Mouse (Mus musculus): ENCODE measurements around the gene Sbno2. TPM values are rescaled to one million over a fixed set of nuclear protein-coding genes. Genes with fewer than 3 reads are reported as not detected.
A peak's percentile ranks its signal among the peaks of the same experiment; 100 is the strongest.

The Sbno2 gene
- total and polyA plus RNA-seq, 2 experiments from 2014 or later = 7.6 to 24.3 TPM

DNA sequence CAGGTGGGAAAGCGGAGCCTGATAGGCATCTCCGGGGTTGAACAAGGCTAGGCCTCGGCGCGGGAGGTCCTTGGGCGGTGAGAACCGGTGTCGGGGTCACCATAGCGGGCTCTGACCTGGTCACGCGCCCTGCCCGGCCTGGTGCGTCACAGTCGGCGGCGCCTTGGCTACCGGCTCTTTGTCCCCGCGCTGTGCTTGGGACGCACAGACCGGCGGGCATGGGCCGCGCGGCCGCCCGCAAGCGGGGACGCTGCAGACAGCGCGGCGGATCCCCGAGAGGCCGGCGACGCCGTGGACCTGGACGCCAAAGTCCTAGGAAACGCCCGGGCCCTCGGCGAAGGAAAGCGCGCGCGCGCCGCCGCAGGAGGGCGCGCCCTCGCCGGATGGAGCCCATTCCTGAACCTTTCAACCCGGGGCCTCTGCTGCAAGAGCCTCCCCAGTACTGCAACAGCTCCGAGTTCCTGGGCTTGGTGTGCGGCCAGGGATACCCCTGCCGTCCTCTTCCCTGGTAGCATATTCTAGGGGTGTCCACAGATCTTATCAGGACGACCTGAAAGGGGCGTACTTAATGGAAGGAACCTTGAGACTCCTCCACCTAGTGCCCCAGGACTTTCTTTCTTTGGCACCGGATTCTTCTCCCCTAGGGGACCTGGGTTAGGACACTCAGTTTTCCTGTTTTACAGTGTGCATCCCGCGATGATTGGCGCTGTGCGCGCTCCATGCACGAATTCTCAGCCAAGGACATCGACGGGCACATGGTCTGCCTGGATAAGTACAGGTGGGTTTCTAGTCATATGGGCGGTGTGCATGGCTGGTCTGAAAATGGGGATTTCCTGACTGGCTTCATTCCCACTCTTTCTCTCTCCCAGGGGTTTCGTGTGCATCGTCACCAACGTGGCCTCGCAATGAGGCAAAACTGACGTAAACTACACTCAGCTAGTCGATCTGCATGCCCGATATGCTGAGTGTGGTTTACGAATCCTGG is 51.2 kb downstream of the Sbno2 start:
- Histone ChIP-seq H3K36me3 (ENCODE audit: insufficient read depth, low read length) (peaks cover 29% of the 10 kb centered on the region), H3K27ac (ENCODE audit: low read depth, low read length) (peak overlapping the region; percentile 98), H3K9me3 (ENCODE audit: low read length) (no peaks in the 10 kb centered on the region), H3K4me1 (ENCODE audit: insufficient read depth, low read length) (peaks cover 3% of the 10 kb centered on the region; the same call in 1 of the 2 replicates), H3K9ac (replicated peaks; ENCODE audit: low read length, poor library complexity, severe bottlenecking) (peak overlapping the region; percentile 92), H3K27me3 (ENCODE audit: insufficient read depth, low read length) (no peaks in the 10 kb centered on the region), H3K4me2 (ENCODE audit: low read depth, low read length, poor library complexity, severe bottlenecking) (peak overlapping the region; percentile 74), H3K4me3 (ENCODE audit: low read depth, low read length) (peak overlapping the region; percentile 77)
- peak; percentile 60 for ATAC-seq (ENCODE audit: low FRiP score)
- peak; percentile 54 for DNase-seq (ENCODE audit: low spot score)
- WGBS = 1% methylated on average over 75 of the region's 77 CpGs
- 0 out of 2 replicates have a peak, but pooled peaks have one; percentile 20 for TF ChIP-seq CTCF (IDR thresholded peaks at IDR 0.05)

DNA sequence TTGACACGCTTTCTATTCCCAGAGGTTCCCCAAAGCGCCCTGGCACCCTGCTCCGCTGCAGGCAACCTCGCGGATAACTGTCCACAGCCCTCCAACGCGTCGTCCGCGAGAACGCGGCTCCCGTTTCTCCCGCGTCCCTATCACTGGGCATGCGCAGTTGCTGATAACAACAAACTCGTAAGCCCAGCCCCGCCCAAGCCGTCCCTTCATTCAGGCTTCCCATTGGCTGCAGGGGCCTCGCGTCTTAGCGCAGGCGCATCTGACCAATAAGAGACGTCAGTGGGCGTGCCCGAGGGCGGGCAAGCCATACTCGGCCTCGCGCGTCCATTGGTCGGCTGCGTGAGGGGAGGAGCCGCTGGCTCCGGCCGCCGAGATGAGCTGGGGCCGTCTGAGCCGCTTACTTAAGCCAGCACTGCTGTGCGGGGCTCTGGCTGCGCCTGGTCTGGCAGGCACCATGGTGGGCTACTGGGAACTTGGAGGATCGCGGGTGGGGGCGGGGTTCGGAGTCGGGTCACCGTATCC is 52.1 kb downstream of the Sbno2 start:
- DNase-seq (ENCODE audit: low spot score) = peak; percentile 100
- WGBS = under 1% methylated on average over 46 of the region's 47 CpGs

DNA sequence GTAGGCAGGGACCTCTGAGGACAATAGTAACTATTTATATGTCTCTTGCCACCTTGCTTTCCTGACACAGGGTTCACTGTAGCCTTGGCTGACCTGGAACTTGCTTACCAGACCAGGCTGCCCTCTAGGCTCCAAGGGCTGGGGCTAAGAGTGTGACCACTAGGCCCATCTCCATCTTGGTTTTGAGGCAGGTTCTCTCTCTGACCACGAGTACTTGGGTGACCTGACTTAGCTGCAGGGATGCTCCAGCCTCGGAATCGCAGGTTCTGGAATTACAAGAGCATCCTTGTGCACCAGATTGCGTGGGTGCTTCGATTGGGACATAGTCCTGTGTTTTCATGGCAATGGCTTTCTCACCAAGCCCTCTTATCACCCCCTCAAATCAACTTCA is 53.0 kb downstream of the Sbno2 start:
- Histone ChIP-seq H3K27me3 (ENCODE audit: insufficient read depth, low read length) (no peaks in the 10 kb centered on the region), H3K4me1 (ENCODE audit: insufficient read depth, low read length) (peaks cover 3% of the 10 kb centered on the region; the same call in 1 of the 2 replicates), H3K4me3 (ENCODE audit: low read depth, low read length) (no peak overlapping the region), H3K4me2 (ENCODE audit: low read depth, low read length, poor library complexity, severe bottlenecking) (no peak overlapping the region; the same call in 1 of the 2 replicates), H3K27ac (ENCODE audit: low read depth, low read length) (no peak overlapping the region), H3K36me3 (ENCODE audit: insufficient read depth, low read length) (peaks cover 15% of the 10 kb centered on the region), H3K9ac (replicated peaks; ENCODE audit: low read length, poor library complexity, severe bottlenecking) (no peak overlapping the region), H3K9me3 (ENCODE audit: low read length) (no peaks in the 10 kb centered on the region)
- ATAC-seq (ENCODE audit: low FRiP score) (no peak), DNase-seq (ENCODE audit: low spot score) (no peak)
- TF ChIP-seq CTCF (IDR thresholded peaks at IDR 0.05) = no peak
- WGBS = 88% methylated on average over 5 of the region's 5 CpGs

More for the DNA sequence above, 52.1 kb downstream of the Sbno2 start:
- H3K9me3 ChIP-seq (ENCODE audit: low read length) = no peaks in the 10 kb centered on the region
- H3K27me3 ChIP-seq (ENCODE audit: insufficient read depth, low read length) = no peaks in the 10 kb centered on the region
- TF ChIP-seq CTCF (IDR thresholded peaks at IDR 0.05) = no peak
- H3K4me1 ChIP-seq (ENCODE audit: insufficient read depth, low read length) = peaks cover 3% of the 10 kb centered on the region; the same call in 1 of the 2 replicates
- peak overlapping the region; percentile 98 for H3K27ac ChIP-seq (ENCODE audit: low read depth, low read length)
- ATAC-seq (ENCODE audit: low FRiP score) = peak; percentile 96
- peak overlapping the region; percentile 92 for H3K9ac ChIP-seq (replicated peaks; ENCODE audit: low read length, poor library complexity, severe bottlenecking)
- peak overlapping the region; percentile 74 for H3K4me2 ChIP-seq (ENCODE audit: low read depth, low read length, poor library complexity, severe bottlenecking)
- peaks cover 25% of the 10 kb centered on the region for H3K36me3 ChIP-seq (ENCODE audit: insufficient read depth, low read length)
- H3K4me3 ChIP-seq (ENCODE audit: low read depth, low read length) = peak overlapping the region; percentile 77

DNA sequence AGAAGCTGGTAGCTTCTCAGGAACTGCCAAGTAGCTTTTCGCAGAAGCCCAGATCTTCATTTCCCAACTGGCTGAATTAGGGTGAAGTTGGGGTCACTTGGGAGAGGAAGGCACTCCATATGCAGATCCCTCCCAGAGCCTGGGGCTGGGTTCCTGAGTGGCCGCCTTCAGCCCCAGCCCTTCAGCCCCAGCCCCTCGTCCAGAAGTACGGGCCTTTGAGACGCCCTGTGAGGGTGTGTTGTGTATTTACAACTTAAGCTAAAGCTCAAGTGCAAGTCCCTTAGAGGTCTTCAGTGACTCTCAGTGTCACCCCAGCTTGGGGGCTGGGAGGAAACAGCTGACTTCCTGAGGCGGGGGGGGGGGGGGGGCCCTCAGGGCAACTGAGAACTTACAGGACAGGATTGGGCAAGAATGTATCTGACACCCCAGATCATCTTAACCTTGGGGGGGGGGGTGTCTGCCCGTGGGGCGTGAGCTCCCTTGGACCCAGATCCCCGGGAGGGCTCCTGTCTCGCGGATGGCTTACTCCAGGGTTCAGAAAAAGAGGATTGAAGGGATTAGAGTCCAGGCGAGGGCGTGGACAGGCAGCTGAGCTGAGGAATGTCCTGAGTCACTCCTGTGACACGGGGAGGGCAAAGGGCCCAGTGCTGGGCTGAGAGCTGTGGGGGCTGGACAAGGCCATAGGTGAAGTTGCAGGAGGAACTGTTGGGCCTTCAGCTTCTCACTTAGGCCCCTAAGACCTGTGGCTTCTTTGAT is 53.6 kb downstream of the Sbno2 start:
- H3K27me3 ChIP-seq (ENCODE audit: insufficient read depth, low read length) = no peaks in the 10 kb centered on the region
- no peak overlapping the region for H3K9ac ChIP-seq (replicated peaks; ENCODE audit: low read length, poor library complexity, severe bottlenecking)
- H3K36me3 ChIP-seq (ENCODE audit: insufficient read depth, low read length) = peaks cover 10% of the 10 kb centered on the region
- ATAC-seq (ENCODE audit: low FRiP score) (no peak), DNase-seq (ENCODE audit: low spot score) (no peak)
- no peaks in the 10 kb centered on the region for H3K9me3 ChIP-seq (ENCODE audit: low read length)
- WGBS = 22% methylated on average over 14 of the region's 14 CpGs
- no peak overlapping the region for H3K27ac ChIP-seq (ENCODE audit: low read depth, low read length)
- no peak for TF ChIP-seq CTCF (IDR thresholded peaks at IDR 0.05)
- no peak overlapping the region for H3K4me3 ChIP-seq (ENCODE audit: low read depth, low read length)
- H3K4me1 ChIP-seq (ENCODE audit: insufficient read depth, low read length) = peaks cover 3% of the 10 kb centered on the region; the same call in 1 of the 2 replicates
- no peak overlapping the region for H3K4me2 ChIP-seq (ENCODE audit: low read depth, low read length, poor library complexity, severe bottlenecking)

DNA sequence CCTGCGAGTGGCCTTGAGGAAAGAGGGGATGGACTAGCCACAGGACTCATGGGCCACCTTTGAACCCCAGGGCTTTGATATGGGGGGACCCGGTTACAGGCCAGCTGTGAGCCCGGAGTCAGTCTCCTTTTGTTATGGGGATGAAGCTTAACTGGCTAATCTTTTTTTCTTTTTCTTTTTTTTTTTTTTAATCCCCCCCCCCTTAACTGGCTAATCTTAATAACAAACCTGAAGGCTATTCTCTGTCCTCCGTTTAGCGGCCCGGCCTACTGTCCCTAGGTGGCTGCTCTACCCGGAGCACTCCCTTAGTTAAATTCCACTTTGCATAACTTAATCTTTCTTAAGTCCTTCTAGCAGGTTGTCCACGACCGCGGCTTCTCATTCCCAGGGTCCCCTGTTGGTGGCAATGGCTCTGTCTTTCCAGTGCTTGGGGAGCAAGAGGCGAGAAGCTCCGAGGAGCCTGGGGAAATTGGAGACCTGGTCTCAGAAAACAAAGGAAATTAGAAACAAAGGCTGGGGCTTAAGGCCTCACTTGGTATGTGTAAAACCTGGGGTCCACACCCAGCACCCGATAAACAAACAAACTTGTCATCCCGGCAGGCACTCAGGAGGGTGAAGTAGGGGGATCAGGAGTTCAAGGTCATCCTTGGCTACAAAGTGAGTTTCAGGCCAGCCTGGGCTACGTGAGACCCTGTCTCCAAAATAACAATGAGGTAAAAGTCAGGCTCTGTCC is 54.3 kb downstream of the Sbno2 start:
- Histone ChIP-seq H3K4me2 (ENCODE audit: low read depth, low read length, poor library complexity, severe bottlenecking) (no peak overlapping the region), H3K27ac (ENCODE audit: low read depth, low read length) (no peak overlapping the region), H3K4me1 (ENCODE audit: insufficient read depth, low read length) (peaks cover 3% of the 10 kb centered on the region; the same call in 1 of the 2 replicates), H3K9ac (replicated peaks; ENCODE audit: low read length, poor library complexity, severe bottlenecking) (no peak overlapping the region), H3K4me3 (ENCODE audit: low read depth, low read length) (no peak overlapping the region), H3K27me3 (ENCODE audit: insufficient read depth, low read length) (no peaks in the 10 kb centered on the region), H3K9me3 (ENCODE audit: low read length) (no peaks in the 10 kb centered on the region), H3K36me3 (ENCODE audit: insufficient read depth, low read length) (0 out of 2 replicates have a peak, but pooled peaks cover 4% of the 10 kb centered on the region)
- DNase-seq (ENCODE audit: low spot score) (no peak), ATAC-seq (ENCODE audit: low FRiP score) (no peak)
- TF ChIP-seq CTCF (IDR thresholded peaks at IDR 0.05) = no peak
- WGBS = 14% methylated on average over 15 of the region's 15 CpGs

Measured in midbrain, postnatal 0 days (tissue).